Comparison of ENCODE assay signal across 10 mouse cellular contexts in genomic region chr13:91858835-91859234, GRCm38 (mm10). TPM values are rescaled to one million over a fixed set of nuclear protein-coding genes. Genes with fewer than 3 reads are reported as not detected.
DNase-seq lines count a peak whose midpoint lies in the region; ATAC-seq and TF ChIP-seq lines count a peak whose summit lies in the region.
"Had no signal": no experiment of that assay in that cellular context is flagged by ENCODE, and none has a peak within 500 bp of the region (broad histone marks: within the 10 kb centered on the region; RNA-seq: fewer than 3 reads in every experiment).

No protein-coding gene starts in this region.

- H3K9ac ChIP-seq in lung, embryonic 14.5 days = no peak overlapping the region
- H3K9ac ChIP-seq: embryonic facial prominence, embryonic 13.5 days had no signal

- H3K9me3 ChIP-seq in lung, embryonic 14.5 days (ENCODE audit: low read depth, low read length) = no peaks in the 10 kb centered on the region
- no peaks in the 10 kb centered on the region for H3K9me3 ChIP-seq in midbrain, embryonic 10.5 days (replicated peaks)
- H3K9me3 ChIP-seq: embryonic facial prominence, embryonic 13.5 days had no signal

- H3K27ac ChIP-seq in gastrocnemius, adult 2 months = no peak overlapping the region
- H3K27ac ChIP-seq in lung, embryonic 14.5 days (ENCODE audit: low read depth) = no peak overlapping the region
- no peak overlapping the region for H3K27ac ChIP-seq in small intestine, adult 2 months (ENCODE audit: insufficient read depth, low read depth, low read length)
- no peak overlapping the region for H3K27ac ChIP-seq in midbrain, embryonic 10.5 days (replicated peaks)
- H3K27ac ChIP-seq: embryonic facial prominence, embryonic 13.5 days had no signal

- intact Hi-C loops in gastrocnemius, adult 2 months (cut with DNase I) = loop anchor here (5.0 kb wide), 1 partner anchor 52 kb away; the partner anchor contains the start of gene Zcchc9
- intact Hi-C loops in gastrocnemius, postnatal 14 days (cut with DNase I; ENCODE audit: low total_unique reads) = no loop called here

- no peaks in the 10 kb centered on the region for H3K27me3 ChIP-seq in lung, embryonic 14.5 days (ENCODE audit: insufficient read depth, low read length)
- H3K27me3 ChIP-seq in small intestine, adult 2 months (ENCODE audit: control insufficient read depth, insufficient read depth, low read length) = no peaks in the 10 kb centered on the region
- H3K27me3 ChIP-seq in midbrain, embryonic 10.5 days (ENCODE audit: low read depth, poor library complexity, severe bottlenecking) = no peaks in the 10 kb centered on the region
- H3K27me3 ChIP-seq: embryonic facial prominence, embryonic 13.5 days had no signal

- 74% methylated on average over 7 of the region's 7 CpGs for WGBS in lung, embryonic 14.5 days
- WGBS in small intestine, adult 2 months = 79% methylated on average over 7 of the region's 7 CpGs
- WGBS in midbrain, embryonic 10.5 days = 81% methylated on average over 7 of the region's 7 CpGs

- H3K4me1 ChIP-seq in lung, embryonic 14.5 days (ENCODE audit: insufficient read depth) = no peaks in the 10 kb centered on the region
- H3K4me1 ChIP-seq in small intestine, adult 2 months (ENCODE audit: control insufficient read depth, insufficient read depth, insufficient read length, low read length) = no peaks in the 10 kb centered on the region
- H3K4me1 ChIP-seq in midbrain, embryonic 10.5 days = peaks cover 4% of the 10 kb centered on the region; the same call in 1 of the 2 replicates

- no peak overlapping the region for H3K4me2 ChIP-seq in lung, embryonic 14.5 days
- H3K4me2 ChIP-seq: embryonic facial prominence, embryonic 13.5 days had no signal

- no peak for TF ChIP-seq POLR2A in small intestine, adult 2 months (IDR thresholded peaks at IDR 0.05; ENCODE audit: low read depth, low read length)

- no peak for DNase-seq in gastrocnemius, adult 2 months
- no peak for DNase-seq in gastrocnemius, postnatal 14 days
- DNase-seq in lung, embryonic 14.5 days = peak; percentile 14
- DNase-seq in lung, postnatal 14 days = no peak
- DNase-seq in MEL-GATA-1-ER (ENCODE audit: extremely low read depth, low read depth) = peak; percentile 13
- no peak for DNase-seq in spleen, postnatal 36 days (ENCODE audit: low spot score in 2 of 2)
- no peak for DNase-seq in midbrain, embryonic 10.5 days (ENCODE audit: low spot score)
- DNase-seq: right cerebral cortex, adult 18-20 months had no signal

- ATAC-seq in lung, embryonic 14.5 days (ENCODE audit: insufficient read depth) = no peak

- no peak overlapping the region for H3K4me3 ChIP-seq in gastrocnemius, adult 2 months
- no peak overlapping the region for H3K4me3 ChIP-seq in lung, embryonic 14.5 days (ENCODE audit: low read depth, low read length)
- no peak overlapping the region for H3K4me3 ChIP-seq in small intestine, adult 2 months (ENCODE audit: low read depth, low read length)
- H3K4me3 ChIP-seq in midbrain, embryonic 10.5 days = no peak overlapping the region
- H3K4me3 ChIP-seq: embryonic facial prominence, embryonic 13.5 days had no signal

- no peaks in the 10 kb centered on the region for H3K36me3 ChIP-seq in lung, embryonic 14.5 days (ENCODE audit: insufficient read depth)
- H3K36me3 ChIP-seq in small intestine, adult 2 months (ENCODE audit: control insufficient read depth, insufficient read depth, low read length) = no peaks in the 10 kb centered on the region
- H3K36me3 ChIP-seq in midbrain, embryonic 10.5 days = no peaks in the 10 kb centered on the region
- H3K36me3 ChIP-seq: embryonic facial prominence, embryonic 13.5 days had no signal

- TF ChIP-seq CTCF in gastrocnemius, adult 2 months (IDR thresholded peaks at IDR 0.05) = peak; percentile 77
- TF ChIP-seq CTCF in lung, embryonic 14.5 days (IDR thresholded peaks at IDR 0.05; ENCODE audit: low read depth) = peak; percentile 50
- TF ChIP-seq CTCF in small intestine, adult 2 months (IDR thresholded peaks at IDR 0.05; ENCODE audit: extremely low read depth, insufficient read length, insufficient replicate concordance, low read depth, low read length) = peak; percentile 45; the same call in 1 of the 2 replicates

RNA-seq across cellular contexts. Expression of gene Ckmt2, which starts 17.9 kb away (rescaled TPM):
- 1,000 to 10,000 TPM; 1,040 to 2,126 TPM for total RNA-seq in gastrocnemius, adult 2 months (2021)
- total RNA-seq in gastrocnemius, postnatal 14 days (2021) = 100 to 1,000 TPM; 604 to 917 TPM
- 0.20 TPM in 1 of 2 replicates, not detected in the other for polyA plus RNA-seq in lung, embryonic 14.5 days (2014; fragmentation: Nextera tagmentation; extraction: Ambion mirVana)
- not detected in 2 replicates for polyA plus RNA-seq in small intestine, adult 2 months (2012; rRNA removed)
- not detected in 2 replicates for polyA plus RNA-seq in midbrain, embryonic 10.5 days (2016; fragmentation: Nextera tagmentation; extraction: Ambion mirVana)
- polyA plus RNA-seq: embryonic facial prominence, embryonic 13.5 days had no signal

RNA-seq across cellular contexts. Expression of gene Zcchc9, which starts 51.3 kb away (rescaled TPM):
- total RNA-seq in gastrocnemius, adult 2 months (2021) = 10 to 100 TPM; 11.5 to 13.0 TPM
- 10 to 100 TPM; 12.9 to 14.4 TPM for total RNA-seq in gastrocnemius, postnatal 14 days (2021)
- polyA plus RNA-seq in lung, embryonic 14.5 days (2014; fragmentation: Nextera tagmentation; extraction: Ambion mirVana) = 31.2 and 34.0 TPM in 2 replicates
- 3.9 and 12.9 TPM in 2 replicates for polyA plus RNA-seq in small intestine, adult 2 months (2012; rRNA removed)
- 28.8 and 31.1 TPM in 2 replicates for polyA plus RNA-seq in midbrain, embryonic 10.5 days (2016; fragmentation: Nextera tagmentation; extraction: Ambion mirVana)

Comparison
In these comparisons a context has a peak if more than half of its experiments do, and no peak if none do; other contexts are left out.
1. DNase-seq: peak in lung, embryonic 14.5 days (single experiment) and MEL-GATA-1-ER (single experiment); none in gastrocnemius, adult 2 months (single experiment), gastrocnemius, postnatal 14 days (single experiment), lung, postnatal 14 days (single experiment), spleen, postnatal 36 days (0 of 2) and midbrain, embryonic 10.5 days (single experiment).
2. Peak in every context shown above with its lines, with median percentiles within 50 percentile points of each other: CTCF ChIP-seq.